Mouse (Mus musculus): ENCODE results near the gene Akr1b8. TPM values are rescaled to one million over a fixed set of nuclear protein-coding genes. Genes with fewer than 3 reads are reported as not detected.

Gene Akr1b8
- polyA plus RNA-seq (2012; rRNA removed) = 5.0 and 6.1 TPM in 2 replicates

DNA sequence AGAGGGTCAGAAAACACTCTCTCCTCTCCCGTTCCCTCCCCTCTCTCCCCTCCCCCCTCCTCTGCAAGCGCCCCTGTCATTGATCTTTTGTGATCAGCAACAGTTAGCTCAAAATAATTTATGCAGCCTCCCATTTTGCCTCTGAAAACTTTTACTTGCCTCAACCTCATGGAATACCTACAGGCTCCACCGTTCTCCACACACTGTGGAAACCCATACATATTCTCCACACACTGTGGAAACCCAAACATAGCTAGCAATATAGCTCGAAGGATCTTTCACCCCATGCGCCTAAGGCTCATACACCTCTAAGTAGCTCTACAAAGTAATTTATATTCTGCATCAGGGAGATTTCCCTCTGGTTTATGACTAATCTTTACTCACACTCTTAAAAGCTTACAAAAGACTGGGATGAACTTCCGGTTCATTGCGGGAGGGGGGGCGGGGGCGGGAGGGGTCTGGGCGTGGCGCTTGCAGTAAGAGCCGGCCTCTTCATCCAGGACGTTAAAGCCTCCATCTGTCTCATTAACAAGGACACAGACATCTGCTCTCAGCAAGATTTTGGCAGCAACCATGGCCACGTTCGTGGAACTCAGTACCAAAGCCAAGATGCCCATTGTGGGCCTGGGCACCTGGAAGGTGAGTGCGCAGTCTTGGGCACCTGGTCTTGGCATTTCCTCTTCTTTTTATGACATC is at the start of gene Akr1b8:
Akr1b8 (plus strand) TSS at position 462 of the 696 bp plus-strand sequence.

DNA sequence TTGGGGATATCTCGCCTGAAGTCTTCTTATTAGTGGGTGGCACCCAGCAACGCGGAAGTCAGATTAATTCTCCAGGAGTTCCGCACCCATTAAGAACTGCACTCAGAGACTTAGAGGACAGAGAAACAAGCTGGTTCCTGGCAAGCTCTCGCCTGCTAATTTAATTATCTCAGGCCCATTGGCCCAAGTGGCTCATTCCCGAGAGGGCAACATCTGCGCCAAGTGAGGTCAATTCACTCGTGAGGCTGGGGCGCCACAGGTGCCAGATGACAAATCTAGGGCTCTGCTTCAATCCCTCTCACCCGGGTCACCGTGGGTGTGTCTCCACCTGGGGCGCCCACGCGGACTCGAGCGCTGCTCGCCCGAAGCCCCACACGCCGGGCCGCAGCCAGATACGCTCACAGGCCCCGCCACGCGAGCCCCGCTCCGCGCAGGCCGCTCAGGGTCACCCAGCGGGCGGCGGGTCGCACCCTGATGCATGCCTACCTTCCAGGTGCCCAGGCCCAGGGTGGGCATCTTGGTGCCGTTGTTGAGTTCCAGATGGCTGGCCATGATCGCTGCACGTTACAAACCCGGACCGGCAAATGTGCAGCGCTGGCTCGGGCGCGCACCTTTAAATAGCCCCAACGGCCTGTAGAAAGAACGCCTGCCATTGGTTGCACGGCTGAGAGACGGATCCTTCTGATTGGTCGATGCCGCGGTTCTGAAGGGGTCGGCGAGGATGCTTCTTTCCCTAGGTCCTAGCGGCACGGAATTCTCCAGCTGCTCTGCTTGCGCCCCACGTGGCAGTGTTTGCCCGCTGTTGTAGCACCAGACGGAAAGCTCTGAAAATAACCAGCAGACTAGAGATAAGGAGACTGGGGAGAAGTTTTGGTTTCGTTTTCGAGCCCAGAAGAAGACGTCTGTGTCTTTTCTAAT is 36.8 kb upstream of the Akr1b8 start, which contains the start of gene Akr1b3:
Akr1b3 (minus strand) TSS at position 625 of the 918 bp plus-strand sequence.

DNA sequence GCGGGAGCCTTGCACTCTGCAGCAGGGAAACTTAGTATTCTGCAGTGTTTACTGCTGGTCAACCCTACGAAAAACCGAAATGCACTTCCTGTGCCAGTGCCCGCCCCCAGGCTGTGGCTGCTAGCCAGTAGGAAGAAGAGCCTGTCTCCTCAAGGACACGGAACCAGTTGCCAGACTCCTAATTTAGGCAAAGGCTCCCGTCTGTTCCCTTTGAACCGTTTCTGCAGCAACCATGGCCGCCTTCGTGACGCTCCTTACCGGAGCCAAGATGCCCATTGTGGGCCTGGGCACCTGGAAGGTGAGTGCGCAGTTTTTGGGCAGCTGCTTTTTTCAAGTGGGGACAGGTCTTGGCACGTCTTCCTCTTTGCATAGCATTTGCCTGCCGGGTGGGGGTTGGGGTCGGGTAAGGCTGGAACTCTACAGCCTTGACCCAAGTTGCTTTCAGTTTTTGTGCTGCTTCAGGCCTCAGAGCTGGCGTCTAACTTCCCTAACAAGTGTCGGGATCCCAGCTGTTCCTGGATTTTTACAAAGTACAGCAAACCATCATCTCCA is 30.3 kb downstream of the Akr1b8 start, which contains the start of gene Akr1b10:
Akr1b10 (plus strand) TSS at position 109 of the 552 bp plus-strand sequence.

DNA sequence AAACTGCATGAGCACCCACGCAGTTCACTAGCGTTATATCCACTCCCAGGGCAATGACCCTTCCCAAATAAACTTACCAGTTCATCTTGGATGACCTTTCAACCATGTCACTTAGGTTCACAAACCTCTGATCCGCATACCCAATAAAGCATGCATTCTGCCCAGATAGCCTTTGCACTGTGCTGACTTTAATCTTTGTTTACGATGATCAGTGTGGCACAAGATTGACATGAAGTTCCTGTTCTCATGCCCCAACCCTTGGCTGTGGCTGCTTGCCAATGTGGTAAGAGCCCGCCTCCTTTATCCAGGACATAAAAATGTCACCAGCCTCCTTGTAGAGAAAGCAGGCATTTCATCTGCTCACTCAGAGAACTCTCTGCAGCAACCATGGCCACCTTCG is 58.1 kb downstream of the Akr1b8 start, which contains the start of gene Akr1b7:
Akr1b7 (plus strand) TSS at position 312 of the 400 bp plus-strand sequence.

Other genes starting within 250 kb of the Akr1b8 start
- gene Slc35b4, start 177.0 kb upstream of the Akr1b8 start, polyA plus RNA-seq (2012; rRNA removed) = 35.2 and 36.3 TPM in 2 replicates
- 92.0 and 99.8 TPM in 2 replicates for gene Akr1b3, start 36.6 kb upstream of the Akr1b8 start, polyA plus RNA-seq (2012; rRNA removed)
- gene Akr1b10, start 30.1 kb downstream of the Akr1b8 start, polyA plus RNA-seq (2012; rRNA removed) = 8.5 and 9.1 TPM in 2 replicates
- gene Akr1b7, start 58.2 kb downstream of the Akr1b8 start, polyA plus RNA-seq (2012; rRNA removed) = not detected in 2 replicates
- gene Bpgm, start 122.1 kb downstream of the Akr1b8 start, polyA plus RNA-seq (2012; rRNA removed) = 86.8 and 89.1 TPM in 2 replicates
- 45.6 and 64.6 TPM in 2 replicates for gene Cald1, start 244.4 kb downstream of the Akr1b8 start, polyA plus RNA-seq (2012; rRNA removed)

Measured in central nervous system, embryonic 14 days (tissue).